Mouse (Mus musculus) stomach, postnatal 0 days (tissue): ENCODE results near the gene Fosl1. TPM values are rescaled to one million over a fixed set of nuclear protein-coding genes. Genes with fewer than 3 reads are reported as not detected.
"Not testable (repeated sequence)": the region's sequence is repeated elsewhere in the genome, so short reads cannot be mapped to it uniquely, and the experiment has no call there.

Experiments
- ATAC-seq: fragments of 200-750 bp; cut with Nextera tagmentation; 2 replicates; pipeline ENCODE4 v1.8.0; 2017; ENCODE audit not compliant: low FRiP score, low TSS enrichment
- DNase-seq: peaks from one replicate; pipeline ENCODE4 v3.0.0-alpha.2; 2016; ENCODE audit warnings: low spot score
- H3K27ac ChIP-seq: fragments of 300-500 bp; sonication (generic); replicated peaks from 2 replicates; pipeline ENCODE4 v1.5.1; 2014; ENCODE audit warnings: mild to moderate bottlenecking, control low read depth
- H3K27me3 ChIP-seq: fragments of 300-500 bp; sonication (generic); 2 replicates; pipeline ENCODE4 v1.6.1; 2014; ENCODE audit warnings: low read length; ENCODE audit not compliant: control insufficient read depth, insufficient read depth
- H3K36me3 ChIP-seq: fragments of 300-500 bp; sonication (generic); 2 replicates; pipeline ENCODE4 v1.6.1; 2014; ENCODE audit warnings: low read length, mixed read lengths; ENCODE audit not compliant: control insufficient read depth, insufficient read depth
- H3K4me1 ChIP-seq: fragments of 300-500 bp; sonication (generic); replicated peaks from 2 replicates; pipeline ENCODE4 v1.6.1; 2014; ENCODE audit warnings: antibody characterized with exemption; ENCODE audit not compliant: control insufficient read depth, insufficient read depth
- H3K4me2 ChIP-seq: fragments of 300-500 bp; sonication (generic); replicated peaks from 2 replicates; pipeline ENCODE4 v1.6.1; 2014; ENCODE audit warnings: low read depth, mild to moderate bottlenecking, control low read depth, moderate library complexity
- H3K4me3 ChIP-seq: fragments of 300-500 bp; sonication (generic); 2 replicates; pipeline ENCODE4 v1.5.1; 2014; ENCODE audit warnings: low read depth, low read length, control low read depth
- H3K9ac ChIP-seq: fragments of 300-500 bp; sonication (generic); 2 replicates; pipeline ENCODE4 v1.6.1; 2014; ENCODE audit warnings: mild to moderate bottlenecking, low read length, control low read depth, mixed read lengths
- H3K9me3 ChIP-seq: fragments of 300-500 bp; sonication (generic); 2 replicates; pipeline ENCODE4 v1.6.1; 2016; ENCODE audit warnings: low read length; ENCODE audit not compliant: control insufficient read depth
- CTCF ChIP-seq: IDR thresholded peaks from 2 replicates; pipeline ENCODE4 v1.5.1; 2016; ENCODE audit warnings: antibody characterized with exemption, low read depth, mild to moderate bottlenecking, moderate library complexity
- EP300 ChIP-seq: optimal IDR thresholded peaks from 2 replicates; pipeline ENCODE3; 2016; ENCODE audit warnings: antibody characterized with exemption
- whole genome bisulfite sequencing: fragments of 180-500 bp; shearing (Covaris S2); extraction: QIAGEN DNeasy Blood & Tissue Kit; methylation state at CpG from one replicate; pipeline ENCODE4 v1.1.7; 2014; 5-methylcytosine and 5-hydroxymethylcytosine counted together
- polyA plus RNA-seq: library from polyadenylated mRNA; unstranded; fragments of >200 nt; fragmentation: Nextera tagmentation; extraction: Ambion mirVana; gene quantifications from 2 replicates; pipeline ENCODE4 v1.2.1, GENCODE M21; 2015

Fosl1 gene
- polyA plus RNA-seq, 1 experiment from 2014 or later, result 0.16 TPM

DNA sequence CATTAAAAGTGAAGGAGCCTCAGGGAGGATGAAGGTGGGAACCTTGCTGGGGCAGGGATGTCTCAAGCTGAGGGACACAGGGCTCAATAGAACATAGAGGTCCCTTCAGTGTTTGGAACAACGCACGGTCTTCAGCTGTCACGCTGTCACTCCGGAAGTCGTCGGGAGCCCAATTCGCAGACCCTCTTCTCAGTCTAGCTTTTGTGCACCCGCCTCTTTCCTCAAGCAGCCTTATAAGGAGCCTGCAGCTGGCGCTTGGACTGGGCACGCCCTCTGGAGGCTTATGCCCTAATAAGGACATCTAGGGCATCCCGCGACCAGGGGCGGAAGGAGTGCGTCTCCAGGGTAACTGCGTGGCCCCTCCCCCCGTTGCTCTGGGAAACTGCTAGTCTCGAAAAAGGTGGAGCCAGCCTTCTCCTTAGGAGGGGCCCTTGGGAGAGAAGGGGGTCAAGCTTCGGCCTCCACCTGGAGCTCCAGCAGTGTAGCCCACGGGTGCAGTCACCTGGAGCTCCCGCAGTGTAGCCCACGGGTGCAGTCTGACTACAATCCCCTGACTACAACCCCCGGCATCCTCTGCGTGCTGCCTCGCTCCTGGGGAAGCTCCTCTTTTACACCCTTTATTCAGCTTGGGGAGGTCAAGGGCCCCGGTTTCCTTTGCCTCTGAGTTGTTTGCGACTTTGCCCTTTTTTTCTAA is 41.7 kb downstream of the Fosl1 start:
- Histone ChIP-seq H3K4me2 (peak overlapping the region; percentile 70), H3K27ac (peak overlapping the region; percentile 96), H3K36me3 (peaks cover 6% of the 10 kb centered on the region; the same call in 1 of the 2 replicates), H3K27me3 (no peaks in the 10 kb centered on the region), H3K4me1 (no peaks in the 10 kb centered on the region), H3K9me3 (no peaks in the 10 kb centered on the region), H3K9ac (peak overlapping the region; percentile 52), H3K4me3 (peak overlapping the region; percentile 45)
- peak; percentile 86 for ATAC-seq
- peak; percentile 96 for DNase-seq
- TF ChIP-seq EP300 (no peak), CTCF (peak; percentile 46; the same call in 1 of the 2 replicates)
- 0% methylated on average over 26 of the region's 26 CpGs for WGBS

DNA sequence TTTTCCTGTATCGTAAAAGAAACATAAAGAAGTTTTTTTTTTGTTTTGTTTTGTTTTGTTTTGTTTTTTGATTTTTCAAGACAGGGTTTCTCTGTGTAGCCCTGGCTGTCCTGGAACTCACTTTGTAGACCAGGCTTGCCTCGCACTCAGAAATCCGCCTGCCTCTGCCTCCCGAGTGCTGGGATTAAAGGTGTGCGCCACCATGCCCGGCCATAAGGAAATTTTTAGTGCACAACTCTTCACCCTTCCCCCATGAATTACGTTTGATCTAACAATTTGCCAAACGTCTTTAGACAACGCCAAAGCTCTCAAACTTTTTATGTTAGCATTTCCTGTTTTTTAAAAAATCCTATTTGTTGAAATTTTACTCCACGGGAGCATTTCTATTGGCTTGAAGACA is 42.4 kb downstream of the Fosl1 start:
- H3K36me3 ChIP-seq, H3K27me3 ChIP-seq, H3K4me3 ChIP-seq, DNase-seq, H3K4me1 ChIP-seq, H3K9me3 ChIP-seq, ATAC-seq, H3K9ac ChIP-seq: not testable (repeated sequence)
- WGBS, result 39% methylated on average over 10 of the region's 10 CpGs
- H3K4me2 ChIP-seq, result peak overlapping the region; percentile 70
- H3K27ac ChIP-seq, result peak overlapping the region; percentile 96; the same call in 1 of the 2 replicates

DNA sequence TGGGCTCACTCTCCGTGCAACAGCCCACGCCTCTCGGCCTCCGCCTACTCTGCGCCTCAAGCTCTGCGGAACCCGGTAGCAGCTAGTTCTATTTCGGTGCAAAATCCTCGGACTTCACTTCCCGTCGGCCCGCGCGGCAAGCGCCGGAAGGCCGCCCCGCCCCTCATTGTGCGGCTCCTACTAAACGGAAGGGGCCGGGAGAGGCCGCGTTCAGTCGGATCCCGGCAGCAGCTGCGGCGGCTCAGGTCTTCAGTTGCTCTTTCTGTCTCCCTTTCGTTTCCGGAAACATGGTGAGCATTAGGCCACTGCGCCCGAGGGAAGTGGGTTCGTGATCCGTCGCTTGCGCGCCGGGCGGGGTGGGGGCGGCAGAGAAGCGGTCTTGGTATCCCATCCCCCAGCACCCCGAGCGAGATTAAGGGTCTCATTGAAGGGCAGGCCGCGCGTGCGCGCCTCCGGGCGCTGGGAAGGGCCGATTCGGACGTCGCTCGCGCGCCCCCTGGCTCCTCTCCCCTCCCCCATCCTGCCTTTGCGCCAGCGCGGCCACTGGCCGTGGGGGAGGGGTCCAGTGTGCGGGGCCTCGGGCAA is 43.1 kb downstream of the Fosl1 start, which contains the start of gene Cfl1:
Gene Cfl1 (plus strand): TSS at position 143 of the 585 bp plus-strand sequence.
- Histone ChIP-seq H3K4me3 (peak within 1 kb of the TSS; percentile 91), H3K4me1 (no peaks in the 10 kb centered on the region), H3K4me2 (peak within 1 kb of the TSS; percentile 70), H3K36me3 (peaks cover 6% of the 10 kb centered on the region; the same call in 1 of the 2 replicates), H3K9me3 (no peaks in the 10 kb centered on the region), H3K27me3 (no peaks in the 10 kb centered on the region), H3K27ac (peak within 1 kb of the TSS; percentile 99), H3K9ac (peak within 1 kb of the TSS; percentile 93)
- peak; percentile 44 for TF ChIP-seq CTCF
- TF ChIP-seq EP300, result peak; percentile 44
- DNase-seq, result peak; percentile 97
- ATAC-seq, result peak; percentile 65
- under 1% methylated on average over 62 of the region's 62 CpGs for WGBS

DNA sequence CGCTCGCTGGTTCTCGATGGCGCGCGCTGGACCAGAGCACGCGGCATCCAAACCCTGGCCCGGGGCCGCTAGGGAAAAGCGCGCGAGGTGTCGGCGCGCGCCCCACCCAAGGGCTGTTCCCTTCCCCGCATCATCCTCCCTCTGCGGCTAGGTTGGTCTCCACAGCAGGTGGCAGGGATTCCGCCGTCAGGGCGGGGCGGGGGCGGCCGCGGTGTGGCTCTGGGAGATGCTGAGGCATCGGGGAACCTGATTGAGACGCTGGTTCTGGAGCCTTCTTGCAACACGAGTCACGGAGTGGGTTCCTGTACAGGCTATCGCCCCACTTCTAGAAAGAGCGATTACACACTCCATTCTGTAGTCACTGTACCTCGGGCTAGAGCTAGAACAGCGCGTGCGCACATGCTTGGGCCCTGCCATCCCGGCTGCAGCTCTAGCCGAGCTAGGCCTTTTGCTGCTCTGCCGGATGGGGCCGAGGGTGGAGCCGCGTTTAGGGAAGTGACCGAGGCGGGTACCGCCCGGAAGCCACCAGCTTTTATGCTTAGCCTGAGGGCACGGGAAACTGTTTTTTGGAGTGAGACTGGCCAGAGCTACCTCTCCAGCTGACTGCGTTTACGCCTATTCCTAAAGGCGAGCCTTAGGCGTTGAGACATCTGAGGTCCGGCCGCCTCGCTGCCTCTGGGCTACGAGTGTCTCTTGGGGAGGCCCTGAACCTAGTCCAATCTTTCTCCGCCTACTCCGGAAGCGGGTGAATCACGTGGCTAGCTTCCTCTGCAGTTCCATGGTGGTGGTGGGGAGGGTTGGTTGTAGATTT is 43.8 kb downstream of the Fosl1 start:
- Histone ChIP-seq H3K36me3 (peaks cover 13% of the 10 kb centered on the region; the same call in 1 of the 2 replicates), H3K4me1 (no peaks in the 10 kb centered on the region), H3K4me3 (peak overlapping the region; percentile 91), H3K27me3 (no peaks in the 10 kb centered on the region), H3K27ac (peak overlapping the region; percentile 99), H3K9me3 (no peaks in the 10 kb centered on the region), H3K9ac (peak overlapping the region; percentile 93), H3K4me2 (peak overlapping the region; percentile 64)
- DNase-seq, result peak; percentile 86
- WGBS, result under 1% methylated on average over 55 of the region's 59 CpGs
- TF ChIP-seq CTCF (0 out of 2 replicates have a peak, but pooled peaks have one; percentile 0), EP300 (no peak)
- ATAC-seq, result peak; percentile 47

DNA sequence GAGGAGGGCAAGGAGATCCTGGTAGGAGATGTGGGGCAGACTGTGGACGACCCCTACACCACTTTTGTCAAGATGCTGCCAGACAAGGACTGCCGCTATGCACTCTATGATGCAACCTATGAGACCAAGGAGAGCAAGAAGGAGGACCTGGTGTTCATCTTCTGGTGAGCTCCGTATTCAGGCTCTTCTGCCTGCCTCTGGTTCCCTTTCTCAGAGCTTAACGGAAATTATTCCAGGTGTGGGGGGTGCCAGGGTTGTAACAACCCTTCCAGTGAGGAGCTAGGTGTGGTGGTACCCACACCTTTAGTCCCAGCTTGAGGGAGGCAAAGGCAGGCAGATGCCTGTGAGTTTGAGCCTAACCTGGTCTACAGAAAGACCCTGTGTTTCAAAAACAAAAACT is 45.3 kb downstream of the Fosl1 start:
- H3K9ac ChIP-seq, result no peak overlapping the region
- DNase-seq, result no peak
- WGBS, result 81% methylated on average over 4 of the region's 4 CpGs
- H3K27me3 ChIP-seq, result no peaks in the 10 kb centered on the region
- H3K27ac ChIP-seq, result no peak overlapping the region
- H3K4me3 ChIP-seq, result no peak overlapping the region
- no peaks in the 10 kb centered on the region for H3K4me1 ChIP-seq
- H3K4me2 ChIP-seq, result no peak overlapping the region
- H3K36me3 ChIP-seq, result peaks cover 17% of the 10 kb centered on the region
- TF ChIP-seq EP300, result no peak
- no peak for ATAC-seq
- H3K9me3 ChIP-seq, result no peaks in the 10 kb centered on the region
